Mouse (Mus musculus) G1E (cell line): Measurements from ENCODE around the gene Grhl3.

Experiments
- CTCF ChIP-seq: IDR thresholded peaks from 2 replicates; pipeline ENCODE4 v1.5.1; 2012; ENCODE audit warnings: low read depth, low read length, inconsistent platforms, mixed read lengths
- GATA1 ChIP-seq: IDR thresholded peaks from 2 replicates; pipeline ENCODE4 v1.6.1; 2012; ENCODE audit warnings: borderline replicate concordance, low read length, inconsistent platforms, mixed read lengths
- TAL1 ChIP-seq: conservative IDR thresholded peaks from 2 replicates; pipeline ENCODE4 v1.6.1; 2012; ENCODE audit warnings: low read depth, low read length, inconsistent platforms, mixed read lengths

DNA sequence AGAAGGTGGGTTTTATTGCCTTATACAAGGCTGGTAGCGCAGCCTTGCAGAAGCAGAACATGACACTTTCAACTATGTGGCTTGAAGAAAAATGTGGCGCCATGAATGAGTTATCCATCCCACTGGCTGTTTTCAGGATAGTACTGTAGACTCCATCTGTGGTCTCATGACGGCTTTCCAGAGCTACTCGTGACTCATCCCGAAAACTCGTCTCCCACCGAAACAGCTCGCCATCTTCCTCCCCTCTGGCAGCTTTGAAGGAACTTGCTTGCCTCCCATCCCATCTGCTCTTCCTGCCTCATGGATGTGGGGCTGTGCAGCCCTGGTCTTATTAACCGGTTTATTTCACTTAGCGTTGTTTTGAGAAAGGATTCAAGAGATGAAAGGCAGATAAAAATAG, 48.9 kb upstream of the Grhl3 start:
- TF ChIP-seq CTCF (no peak), TAL1 (no peak), GATA1 (no peak)
